Mouse (Mus musculus): ENCODE data around the gene Gm10197. TPM values are rescaled to one million over a fixed set of nuclear protein-coding genes. Genes with fewer than 3 reads are reported as not detected.

Gm10197 gene
- polyA plus RNA-seq, 1 experiment from 2014 or later: 2.1 TPM

DNA sequence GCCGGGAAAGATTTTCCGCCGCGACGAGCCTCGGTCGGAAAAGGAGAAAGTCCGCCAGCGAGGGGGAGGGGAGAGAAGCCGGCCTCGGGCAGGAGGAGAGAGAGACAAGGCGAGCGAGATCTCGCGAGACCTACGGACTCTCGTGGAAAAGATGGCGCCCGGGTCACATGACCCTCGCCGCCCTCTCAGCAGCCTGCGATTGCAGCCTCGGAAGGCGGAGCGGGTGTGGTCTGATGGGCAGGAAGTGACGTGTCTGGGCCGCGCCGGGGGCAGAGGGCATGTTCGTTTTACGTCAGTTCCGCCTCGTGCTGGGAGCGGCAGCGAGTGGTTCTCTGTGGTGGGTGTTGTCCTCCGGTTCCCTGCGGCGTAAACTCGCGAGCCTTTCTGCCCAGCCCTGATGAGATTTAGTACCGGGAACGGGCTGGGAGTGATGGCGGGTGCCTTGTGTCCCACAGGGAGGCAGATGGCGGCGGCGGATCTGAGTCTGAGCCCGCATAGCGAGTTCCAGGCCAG, 19.0 kb upstream of the Gm10197 start, which contains the start of gene Smndc1:
Gene Smndc1, minus strand, starts transcription at position 84 of the 513 bp plus-strand sequence.
- Histone ChIP-seq H3K4me1 (ENCODE audit: control insufficient read depth, insufficient read depth, low read length) (peaks cover 4% of the 10 kb centered on the region), H3K9ac (ENCODE audit: low read depth, low read length) (peak within 1 kb of the TSS; percentile 99), H3K36me3 (ENCODE audit: control insufficient read depth, insufficient read depth, low read length) (no peaks in the 10 kb centered on the region; the same call in 1 of the 2 replicates), H3K27me3 (ENCODE audit: control insufficient read depth, insufficient read depth, low read length) (no peaks in the 10 kb centered on the region), H3K4me3 (ENCODE audit: low read depth, low read length) (peak within 1 kb of the TSS; percentile 85), H3K27ac (ENCODE audit: low read depth, low read length) (peak within 1 kb of the TSS; percentile 98), H3K9me3 (replicated peaks; ENCODE audit: control insufficient read depth, low read length) (no peaks in the 10 kb centered on the region), H3K4me2 (peak within 1 kb of the TSS; percentile 81)
- peak; percentile 98 for ATAC-seq (replicated peaks; ENCODE audit: insufficient number of reproducible peaks, low FRiP score, low TSS enrichment)
- WGBS (ENCODE audit: insufficient replicate concordance): under 1% methylated on average over 48 of the region's 48 CpGs

- Histone ChIP-seq H3K4me3 (ENCODE audit: low read depth, low read length) (peak overlapping the region; percentile 85), H3K27me3 (ENCODE audit: control insufficient read depth, insufficient read depth, low read length) (no peaks in the 10 kb centered on the region), H3K27ac (ENCODE audit: low read depth, low read length) (peak overlapping the region; percentile 98), H3K4me1 (ENCODE audit: control insufficient read depth, insufficient read depth, low read length) (peaks cover 4% of the 10 kb centered on the region), H3K36me3 (ENCODE audit: control insufficient read depth, insufficient read depth, low read length) (no peaks in the 10 kb centered on the region; the same call in 1 of the 2 replicates), H3K9ac (ENCODE audit: low read depth, low read length) (peak overlapping the region; percentile 99), H3K4me2 (peak overlapping the region; percentile 71), H3K9me3 (replicated peaks; ENCODE audit: control insufficient read depth, low read length) (no peaks in the 10 kb centered on the region)
- peak; percentile 89 for ATAC-seq (replicated peaks; ENCODE audit: insufficient number of reproducible peaks, low FRiP score, low TSS enrichment)
- under 1% methylated on average over 59 of the region's 59 CpGs for WGBS (ENCODE audit: insufficient replicate concordance)
Measured at GRCm38 (mm10) chr19:53389851-53390431, 18.4 kb upstream of the Gm10197 start.

DNA sequence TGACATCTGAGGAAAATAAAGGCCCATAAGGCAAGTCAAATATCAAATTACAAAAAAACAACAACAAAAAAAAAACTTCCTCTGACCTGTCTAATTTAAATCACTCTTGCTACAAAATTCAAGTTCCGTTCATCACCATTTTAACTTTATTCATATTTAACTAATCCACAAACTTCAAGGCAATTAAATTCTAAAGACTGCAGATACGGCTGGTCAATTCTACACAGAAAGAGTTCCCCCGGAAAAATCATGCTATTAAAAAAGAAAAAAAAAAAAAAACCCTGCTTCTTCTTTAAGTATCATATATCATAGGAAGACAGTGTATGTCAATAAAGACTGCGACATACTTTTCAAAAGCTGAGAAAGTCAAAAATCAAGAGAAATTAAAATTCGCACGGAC, 17.9 kb upstream of the Gm10197 start:
- H3K36me3 ChIP-seq (ENCODE audit: control insufficient read depth, insufficient read depth, low read length): no peaks in the 10 kb centered on the region; the same call in 1 of the 2 replicates
- H3K9me3 ChIP-seq (replicated peaks; ENCODE audit: control insufficient read depth, low read length): no peaks in the 10 kb centered on the region
- no peak for ATAC-seq (replicated peaks; ENCODE audit: insufficient number of reproducible peaks, low FRiP score, low TSS enrichment)
- peak overlapping the region; percentile 71 for H3K4me2 ChIP-seq
- peak overlapping the region; percentile 99 for H3K9ac ChIP-seq (ENCODE audit: low read depth, low read length)
- WGBS (ENCODE audit: insufficient replicate concordance): 23% methylated on average over 6 of the region's 6 CpGs
- peak overlapping the region; percentile 98 for H3K27ac ChIP-seq (ENCODE audit: low read depth, low read length)
- peak overlapping the region; percentile 85 for H3K4me3 ChIP-seq (ENCODE audit: low read depth, low read length)
- peaks cover 4% of the 10 kb centered on the region for H3K4me1 ChIP-seq (ENCODE audit: control insufficient read depth, insufficient read depth, low read length)
- no peaks in the 10 kb centered on the region for H3K27me3 ChIP-seq (ENCODE audit: control insufficient read depth, insufficient read depth, low read length)

GRCm38 (mm10) chr19:53383336-53383735, 11.8 kb upstream of the Gm10197 start:
- Histone ChIP-seq H3K4me2 (no peak overlapping the region), H3K4me1 (ENCODE audit: control insufficient read depth, insufficient read depth, low read length) (no peaks in the 10 kb centered on the region), H3K27ac (ENCODE audit: low read depth, low read length) (no peak overlapping the region), H3K4me3 (ENCODE audit: low read depth, low read length) (no peak overlapping the region), H3K9me3 (replicated peaks; ENCODE audit: control insufficient read depth, low read length) (no peaks in the 10 kb centered on the region), H3K27me3 (ENCODE audit: control insufficient read depth, insufficient read depth, low read length) (no peaks in the 10 kb centered on the region), H3K9ac (ENCODE audit: low read depth, low read length) (no peak overlapping the region), H3K36me3 (ENCODE audit: control insufficient read depth, insufficient read depth, low read length) (peaks cover 19% of the 10 kb centered on the region)
- ATAC-seq (replicated peaks; ENCODE audit: insufficient number of reproducible peaks, low FRiP score, low TSS enrichment): no peak
- WGBS (ENCODE audit: insufficient replicate concordance): 72% methylated on average over 15 of the region's 15 CpGs

DNA sequence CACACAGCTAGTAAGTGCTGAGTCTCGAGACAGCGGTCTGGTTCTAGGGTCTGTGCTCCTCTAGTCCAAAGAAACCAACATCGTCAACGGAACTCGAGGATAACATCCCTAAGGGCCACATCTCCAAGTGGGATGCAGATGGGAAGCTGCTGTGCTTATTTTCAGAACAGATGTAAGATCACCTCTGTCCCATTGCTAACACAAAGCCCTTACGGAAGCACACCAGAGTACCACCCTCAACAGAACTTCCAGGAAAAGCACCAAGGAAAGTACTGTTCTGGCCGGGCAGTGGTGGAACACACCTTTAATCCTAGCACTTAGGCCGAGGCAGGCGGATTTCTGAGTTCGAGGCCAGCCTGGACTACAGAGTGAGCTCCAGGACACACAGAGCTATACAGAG, 6.9 kb upstream of the Gm10197 start:
- Histone ChIP-seq H3K9ac (ENCODE audit: low read depth, low read length) (no peak overlapping the region), H3K9me3 (replicated peaks; ENCODE audit: control insufficient read depth, low read length) (no peaks in the 10 kb centered on the region), H3K4me3 (ENCODE audit: low read depth, low read length) (no peak overlapping the region), H3K27ac (ENCODE audit: low read depth, low read length) (no peak overlapping the region), H3K4me2 (no peak overlapping the region), H3K4me1 (ENCODE audit: control insufficient read depth, insufficient read depth, low read length) (no peaks in the 10 kb centered on the region; the same call in 1 of the 2 replicates), H3K36me3 (ENCODE audit: control insufficient read depth, insufficient read depth, low read length) (peaks cover 20% of the 10 kb centered on the region), H3K27me3 (ENCODE audit: control insufficient read depth, insufficient read depth, low read length) (no peaks in the 10 kb centered on the region)
- 91% methylated on average over 10 of the region's 10 CpGs for WGBS (ENCODE audit: insufficient replicate concordance)
- ATAC-seq (replicated peaks; ENCODE audit: insufficient number of reproducible peaks, low FRiP score, low TSS enrichment): no peak

DNA sequence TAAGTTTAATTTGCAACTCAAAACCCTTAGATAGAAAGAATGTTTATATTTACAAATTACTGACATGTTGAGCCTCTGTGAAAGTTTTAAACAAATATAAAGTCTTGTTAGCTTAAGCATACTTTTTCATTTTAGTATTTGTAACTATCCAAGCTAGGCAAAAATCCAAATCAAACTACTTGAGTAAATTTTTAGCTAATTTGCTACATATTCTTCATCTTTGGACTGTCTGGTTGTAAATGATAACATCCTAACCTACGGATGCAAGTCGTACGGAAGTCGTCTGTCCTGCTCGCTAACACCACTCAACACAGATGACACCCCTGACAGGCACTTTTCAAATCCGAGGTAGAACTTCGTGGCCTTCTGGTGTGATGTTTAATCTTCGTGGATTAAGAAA, 6.1 kb upstream of the Gm10197 start:
- Histone ChIP-seq H3K4me3 (ENCODE audit: low read depth, low read length) (no peak overlapping the region), H3K36me3 (ENCODE audit: control insufficient read depth, insufficient read depth, low read length) (peaks cover 15% of the 10 kb centered on the region)

DNA sequence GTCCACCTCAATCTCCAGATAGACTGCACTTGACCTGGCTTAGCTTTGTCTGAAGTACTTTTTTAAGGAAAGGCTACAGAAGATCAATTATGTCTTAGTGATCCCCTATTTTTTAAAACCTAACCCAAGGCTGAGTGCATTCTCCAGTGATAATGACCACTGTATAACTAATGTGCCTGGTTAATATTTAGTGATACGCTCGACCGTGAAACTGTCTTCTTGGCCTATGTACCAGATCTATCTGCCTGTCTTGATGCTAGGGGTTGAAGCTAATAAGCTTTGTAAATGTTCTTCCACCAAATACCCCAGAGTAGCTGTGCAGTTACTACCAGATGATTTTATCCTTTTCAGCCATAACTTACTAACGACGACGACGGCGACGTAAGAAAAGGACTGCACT, 4.2 kb upstream of the Gm10197 start:
- WGBS (ENCODE audit: insufficient replicate concordance): 93% methylated on average over 9 of the region's 9 CpGs
- H3K9me3 ChIP-seq (replicated peaks; ENCODE audit: control insufficient read depth, low read length): no peaks in the 10 kb centered on the region
- H3K9ac ChIP-seq (ENCODE audit: low read depth, low read length): no peak overlapping the region
- H3K27ac ChIP-seq (ENCODE audit: low read depth, low read length): no peak overlapping the region
- peaks cover 3% of the 10 kb centered on the region; the same call in 1 of the 2 replicates for H3K4me1 ChIP-seq (ENCODE audit: control insufficient read depth, insufficient read depth, low read length)
- H3K4me3 ChIP-seq (ENCODE audit: low read depth, low read length): no peak overlapping the region
- no peaks in the 10 kb centered on the region for H3K27me3 ChIP-seq (ENCODE audit: control insufficient read depth, insufficient read depth, low read length)
- H3K36me3 ChIP-seq (ENCODE audit: control insufficient read depth, insufficient read depth, low read length): peaks cover 14% of the 10 kb centered on the region
- no peak overlapping the region for H3K4me2 ChIP-seq
- ATAC-seq (replicated peaks; ENCODE audit: insufficient number of reproducible peaks, low FRiP score, low TSS enrichment): no peak

More for the DNA sequence above, 6.1 kb upstream of the Gm10197 start:
- 80% methylated on average over 8 of the region's 8 CpGs for WGBS (ENCODE audit: insufficient replicate concordance)
- no peak overlapping the region for H3K27ac ChIP-seq (ENCODE audit: low read depth, low read length)
- H3K9me3 ChIP-seq (replicated peaks; ENCODE audit: control insufficient read depth, low read length): no peaks in the 10 kb centered on the region
- H3K27me3 ChIP-seq (ENCODE audit: control insufficient read depth, insufficient read depth, low read length): no peaks in the 10 kb centered on the region
- ATAC-seq (replicated peaks; ENCODE audit: insufficient number of reproducible peaks, low FRiP score, low TSS enrichment): no peak
- H3K4me2 ChIP-seq: no peak overlapping the region
- no peaks in the 10 kb centered on the region; the same call in 1 of the 2 replicates for H3K4me1 ChIP-seq (ENCODE audit: control insufficient read depth, insufficient read depth, low read length)
- no peak overlapping the region for H3K9ac ChIP-seq (ENCODE audit: low read depth, low read length)

DNA sequence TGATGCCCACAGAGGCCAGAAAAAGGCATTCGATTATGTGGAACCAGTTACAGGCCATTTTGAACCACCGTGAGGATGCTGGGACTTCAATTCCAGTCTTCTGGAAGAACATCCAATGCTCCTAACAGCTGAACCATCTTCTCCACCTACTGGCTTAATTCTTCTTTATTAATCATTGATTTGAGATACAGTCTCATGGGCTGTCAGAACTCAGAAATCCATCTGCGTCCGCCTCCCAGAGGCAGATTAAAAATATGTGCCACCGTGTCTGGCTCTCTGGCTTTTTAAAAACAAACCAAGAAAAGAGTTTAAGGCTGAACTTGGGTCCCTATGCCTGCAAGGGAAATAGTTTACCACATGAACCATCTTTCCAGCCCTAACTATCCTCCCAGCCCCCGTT, 3.7 kb upstream of the Gm10197 start:
- no peaks in the 10 kb centered on the region for H3K9me3 ChIP-seq (replicated peaks; ENCODE audit: control insufficient read depth, low read length)
- H3K27ac ChIP-seq (ENCODE audit: low read depth, low read length): no peak overlapping the region
- no peak overlapping the region for H3K4me3 ChIP-seq (ENCODE audit: low read depth, low read length)
- no peak overlapping the region for H3K9ac ChIP-seq (ENCODE audit: low read depth, low read length)
- no peak overlapping the region for H3K4me2 ChIP-seq
- WGBS (ENCODE audit: insufficient replicate concordance): 89% methylated on average over 6 of the region's 6 CpGs
- H3K4me1 ChIP-seq (ENCODE audit: control insufficient read depth, insufficient read depth, low read length): peaks cover 4% of the 10 kb centered on the region
- H3K27me3 ChIP-seq (ENCODE audit: control insufficient read depth, insufficient read depth, low read length): no peaks in the 10 kb centered on the region
- peaks cover 14% of the 10 kb centered on the region for H3K36me3 ChIP-seq (ENCODE audit: control insufficient read depth, insufficient read depth, low read length)
- ATAC-seq (replicated peaks; ENCODE audit: insufficient number of reproducible peaks, low FRiP score, low TSS enrichment): no peak

- Histone ChIP-seq H3K4me1 (ENCODE audit: control insufficient read depth, insufficient read depth, low read length) (peaks cover 13% of the 10 kb centered on the region), H3K4me3 (ENCODE audit: low read depth, low read length) (no peak overlapping the region), H3K36me3 (ENCODE audit: control insufficient read depth, insufficient read depth, low read length) (peaks cover 11% of the 10 kb centered on the region; the same call in 1 of the 2 replicates), H3K9ac (ENCODE audit: low read depth, low read length) (no peak overlapping the region), H3K4me2 (no peak overlapping the region), H3K9me3 (replicated peaks; ENCODE audit: control insufficient read depth, low read length) (no peaks in the 10 kb centered on the region), H3K27me3 (ENCODE audit: control insufficient read depth, insufficient read depth, low read length) (no peaks in the 10 kb centered on the region), H3K27ac (ENCODE audit: low read depth, low read length) (no peak overlapping the region)
- 85% methylated on average over 2 of the region's 2 CpGs for WGBS (ENCODE audit: insufficient replicate concordance)
- no peak for ATAC-seq (replicated peaks; ENCODE audit: insufficient number of reproducible peaks, low FRiP score, low TSS enrichment)
Measured at GRCm38 (mm10) chr19:53373570-53373969, 2.0 kb upstream of the Gm10197 start.
